Mouse (Mus musculus) cortical plate, adult 2 months (tissue): ENCODE measurements around the gene Brms1.

Experiments used
- CTCF ChIP-seq: fragments of 200-500 bp; IDR thresholded peaks from 2 replicates; pipeline ENCODE4 v1.5.1; 2011; ENCODE audit warnings: mild to moderate bottlenecking, control low read depth, low read length; ENCODE audit not compliant: insufficient read depth; ENCODE audit errors: extremely low read depth
- POLR2A ChIP-seq: fragments of 200-500 bp; IDR thresholded peaks from 2 replicates; pipeline ENCODE4 v1.6.1; 2011; ENCODE audit warnings: mild to moderate bottlenecking, low read length, control low read depth; ENCODE audit not compliant: insufficient read depth; ENCODE audit errors: extremely low read depth

DNA sequence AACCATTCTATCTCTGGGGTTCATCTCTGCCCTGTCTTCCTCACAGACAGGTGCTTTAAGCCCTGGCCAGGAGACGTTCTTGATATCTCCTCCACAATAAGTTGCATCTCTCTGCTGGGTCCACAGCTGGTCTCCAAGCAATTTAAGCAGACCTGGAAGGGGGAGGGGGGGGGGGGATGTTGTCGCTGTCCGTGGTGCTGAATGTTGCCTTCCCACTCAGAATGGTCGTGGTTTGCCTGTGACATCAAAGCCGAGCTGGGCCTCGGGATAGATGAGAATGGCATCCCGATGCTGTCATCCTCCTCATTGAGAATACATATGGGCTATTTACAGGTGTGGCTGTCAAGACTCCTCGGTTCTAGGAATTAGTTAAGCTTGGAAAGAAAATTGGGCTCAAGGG lies 48.8 kb upstream of the Brms1 start:
- TF ChIP-seq POLR2A (no peak), CTCF (no peak)
